Mouse (Mus musculus): Measurements from ENCODE around the gene H3f3a. TPM values are rescaled to one million over a fixed set of nuclear protein-coding genes. Genes with fewer than 3 reads are reported as not detected.
A peak's percentile ranks its signal among the peaks of the same experiment; 100 is the strongest.

Gene H3f3a
- total and polyA plus RNA-seq, 2 experiments from 2014 or later = 1,334 to 1,977 TPM

GRCm38 (mm10) chr1:180783580-180783928 lies 30.2 kb downstream of the H3f3a start:
- ATAC-seq = no peak
- no peak overlapping the region for H3K27ac ChIP-seq
- H3K9ac ChIP-seq (replicated peaks; ENCODE audit: low read length) = no peak overlapping the region
- no peaks in the 10 kb centered on the region for H3K4me1 ChIP-seq (ENCODE audit: insufficient read depth, low read length)
- H3K27me3 ChIP-seq (ENCODE audit: insufficient read depth, low read length) = no peaks in the 10 kb centered on the region
- WGBS = 21% methylated on average over 3 of the region's 3 CpGs
- H3K36me3 ChIP-seq (ENCODE audit: insufficient read depth, low read length) = no peaks in the 10 kb centered on the region
- no peak overlapping the region for H3K4me3 ChIP-seq (ENCODE audit: low read length)
- DNase-seq (ENCODE audit: low spot score) = no peak
- no peak for TF ChIP-seq CTCF (IDR thresholded peaks at IDR 0.05; ENCODE audit: low read depth)
- no peaks in the 10 kb centered on the region for H3K9me3 ChIP-seq (ENCODE audit: low read length)
- no peak overlapping the region for H3K4me2 ChIP-seq (ENCODE audit: low read depth, low read length)

GRCm38 (mm10) chr1:180782906-180783579 lies 30.7 kb downstream of the H3f3a start:
- H3K27me3 ChIP-seq (ENCODE audit: insufficient read depth, low read length) = no peaks in the 10 kb centered on the region
- ATAC-seq = no peak
- no peaks in the 10 kb centered on the region for H3K9me3 ChIP-seq (ENCODE audit: low read length)
- no peaks in the 10 kb centered on the region for H3K36me3 ChIP-seq (ENCODE audit: insufficient read depth, low read length)
- no peak for TF ChIP-seq CTCF (IDR thresholded peaks at IDR 0.05; ENCODE audit: low read depth)
- no peak overlapping the region for H3K4me2 ChIP-seq (ENCODE audit: low read depth, low read length)
- no peak overlapping the region for H3K9ac ChIP-seq (replicated peaks; ENCODE audit: low read length)
- H3K4me1 ChIP-seq (ENCODE audit: insufficient read depth, low read length) = no peaks in the 10 kb centered on the region
- no peak for DNase-seq (ENCODE audit: low spot score)
- H3K27ac ChIP-seq = no peak overlapping the region
- H3K4me3 ChIP-seq (ENCODE audit: low read length) = no peak overlapping the region
- WGBS = 57% methylated on average over 9 of the region's 9 CpGs

GRCm38 (mm10) chr1:180781250-180781649 lies 32.5 kb downstream of the H3f3a start:
- no peaks in the 10 kb centered on the region for H3K27me3 ChIP-seq (ENCODE audit: insufficient read depth, low read length)
- ATAC-seq (no peak), DNase-seq (ENCODE audit: low spot score) (no peak)
- H3K9ac ChIP-seq (replicated peaks; ENCODE audit: low read length) = no peak overlapping the region
- no peaks in the 10 kb centered on the region for H3K4me1 ChIP-seq (ENCODE audit: insufficient read depth, low read length)
- 81% methylated on average over 5 of the region's 5 CpGs for WGBS
- no peak overlapping the region for H3K4me3 ChIP-seq (ENCODE audit: low read length)
- no peak for TF ChIP-seq CTCF (IDR thresholded peaks at IDR 0.05; ENCODE audit: low read depth)
- H3K9me3 ChIP-seq (ENCODE audit: low read length) = no peaks in the 10 kb centered on the region
- H3K27ac ChIP-seq = no peak overlapping the region
- no peaks in the 10 kb centered on the region for H3K36me3 ChIP-seq (ENCODE audit: insufficient read depth, low read length)
- no peak overlapping the region for H3K4me2 ChIP-seq (ENCODE audit: low read depth, low read length)

GRCm38 (mm10) chr1:180780291-180780690 lies 33.5 kb downstream of the H3f3a start:
- Histone ChIP-seq H3K27ac (no peak overlapping the region), H3K27me3 (ENCODE audit: insufficient read depth, low read length) (no peaks in the 10 kb centered on the region), H3K4me2 (ENCODE audit: low read depth, low read length) (no peak overlapping the region), H3K4me1 (ENCODE audit: insufficient read depth, low read length) (no peaks in the 10 kb centered on the region), H3K36me3 (ENCODE audit: insufficient read depth, low read length) (no peaks in the 10 kb centered on the region), H3K9ac (replicated peaks; ENCODE audit: low read length) (no peak overlapping the region), H3K4me3 (ENCODE audit: low read length) (no peak overlapping the region), H3K9me3 (ENCODE audit: low read length) (no peaks in the 10 kb centered on the region)
- 92% methylated on average over 8 of the region's 8 CpGs for WGBS
- DNase-seq (ENCODE audit: low spot score) (no peak), ATAC-seq (no peak)
- no peak for TF ChIP-seq CTCF (IDR thresholded peaks at IDR 0.05; ENCODE audit: low read depth)

- Histone ChIP-seq H3K9me3 (ENCODE audit: low read length) (no peaks in the 10 kb centered on the region), H3K9ac (replicated peaks; ENCODE audit: low read length) (no peak overlapping the region), H3K27me3 (ENCODE audit: insufficient read depth, low read length) (no peaks in the 10 kb centered on the region), H3K36me3 (ENCODE audit: insufficient read depth, low read length) (no peaks in the 10 kb centered on the region), H3K4me1 (ENCODE audit: insufficient read depth, low read length) (no peaks in the 10 kb centered on the region), H3K27ac (no peak overlapping the region), H3K4me2 (ENCODE audit: low read depth, low read length) (peak overlapping the region; percentile 99), H3K4me3 (ENCODE audit: low read length) (peak overlapping the region; percentile 65; the same call in 1 of the 2 replicates)
- no peak for ATAC-seq
- WGBS = 87% methylated on average over 10 of the region's 10 CpGs
- no peak for DNase-seq (ENCODE audit: low spot score)
- TF ChIP-seq CTCF (IDR thresholded peaks at IDR 0.05; ENCODE audit: low read depth) = no peak
Observed at GRCm38 (mm10) chr1:180778941-180779340, 34.8 kb downstream of the H3f3a start.

- peak overlapping the region; percentile 99 for H3K4me2 ChIP-seq (ENCODE audit: low read depth, low read length)
- ATAC-seq (peak; percentile 54), DNase-seq (ENCODE audit: low spot score) (no peak)
- H3K27ac ChIP-seq = peak overlapping the region; percentile 93
- H3K4me3 ChIP-seq (ENCODE audit: low read length) = peak overlapping the region; percentile 65
- peak overlapping the region; percentile 86 for H3K9ac ChIP-seq (replicated peaks; ENCODE audit: low read length)
- 0% methylated on average over 13 of the region's 13 CpGs for WGBS
- no peak for TF ChIP-seq CTCF (IDR thresholded peaks at IDR 0.05; ENCODE audit: low read depth)
- no peaks in the 10 kb centered on the region for H3K36me3 ChIP-seq (ENCODE audit: insufficient read depth, low read length)
- no peaks in the 10 kb centered on the region for H3K27me3 ChIP-seq (ENCODE audit: insufficient read depth, low read length)
- no peaks in the 10 kb centered on the region for H3K9me3 ChIP-seq (ENCODE audit: low read length)
- no peaks in the 10 kb centered on the region for H3K4me1 ChIP-seq (ENCODE audit: insufficient read depth, low read length)
Observed at GRCm38 (mm10) chr1:180778403-180778754, 35.4 kb downstream of the H3f3a start.

- Histone ChIP-seq H3K9ac (replicated peaks; ENCODE audit: low read length) (peak overlapping the region; percentile 86), H3K36me3 (ENCODE audit: insufficient read depth, low read length) (no peaks in the 10 kb centered on the region), H3K4me2 (ENCODE audit: low read depth, low read length) (peak overlapping the region; percentile 99), H3K27me3 (ENCODE audit: insufficient read depth, low read length) (no peaks in the 10 kb centered on the region), H3K9me3 (ENCODE audit: low read length) (no peaks in the 10 kb centered on the region), H3K4me1 (ENCODE audit: insufficient read depth, low read length) (no peaks in the 10 kb centered on the region), H3K27ac (peak overlapping the region; percentile 93), H3K4me3 (ENCODE audit: low read length) (peak overlapping the region; percentile 65)
- DNase-seq (ENCODE audit: low spot score) (peak; percentile 92), ATAC-seq (peak; percentile 90)
- 1% methylated on average over 56 of the region's 56 CpGs for WGBS
- peak; percentile 74 for TF ChIP-seq CTCF (IDR thresholded peaks at IDR 0.05; ENCODE audit: low read depth)
Observed at GRCm38 (mm10) chr1:180777660-180778402, 35.9 kb downstream of the H3f3a start.
